Mouse (Mus musculus): ENCODE results near the gene Ccl11. TPM values are rescaled to one million over a fixed set of nuclear protein-coding genes. Genes with fewer than 3 reads are reported as not detected.

The Ccl11 gene
- total and polyA plus RNA-seq, 2 experiments from 2014 or later = 0.16 to 0.31 TPM

GRCm38 (mm10) chr11:82072984-82073383 lies 15.4 kb downstream of the Ccl11 start:
- no peak overlapping the region for H3K27ac ChIP-seq
- no peak overlapping the region for H3K4me2 ChIP-seq (ENCODE audit: low read depth, low read length)
- H3K4me3 ChIP-seq (ENCODE audit: low read length) = no peak overlapping the region
- TF ChIP-seq CTCF (IDR thresholded peaks at IDR 0.05; ENCODE audit: low read depth) = no peak
- H3K27me3 ChIP-seq (ENCODE audit: insufficient read depth, low read length) = no peaks in the 10 kb centered on the region
- no peaks in the 10 kb centered on the region for H3K4me1 ChIP-seq (ENCODE audit: insufficient read depth, low read length)
- no peaks in the 10 kb centered on the region for H3K9me3 ChIP-seq (ENCODE audit: low read length)
- no peak for DNase-seq (ENCODE audit: low spot score)
- 77% methylated on average over 3 of the region's 3 CpGs for WGBS
- no peak for ATAC-seq
- H3K9ac ChIP-seq (replicated peaks; ENCODE audit: low read length) = no peak overlapping the region
- no peaks in the 10 kb centered on the region for H3K36me3 ChIP-seq (ENCODE audit: insufficient read depth, low read length)

GRCm38 (mm10) chr11:82073686-82074085 lies 16.1 kb downstream of the Ccl11 start:
- H3K4me2 ChIP-seq (ENCODE audit: low read depth, low read length) = no peak overlapping the region
- 78% methylated on average over 3 of the region's 3 CpGs for WGBS
- H3K27ac ChIP-seq = no peak overlapping the region
- H3K36me3 ChIP-seq (ENCODE audit: insufficient read depth, low read length) = no peaks in the 10 kb centered on the region
- DNase-seq (ENCODE audit: low spot score) (no peak), ATAC-seq (no peak)
- H3K27me3 ChIP-seq (ENCODE audit: insufficient read depth, low read length) = no peaks in the 10 kb centered on the region
- no peak overlapping the region for H3K9ac ChIP-seq (replicated peaks; ENCODE audit: low read length)
- no peak overlapping the region for H3K4me3 ChIP-seq (ENCODE audit: low read length)
- H3K9me3 ChIP-seq (ENCODE audit: low read length) = no peaks in the 10 kb centered on the region
- no peaks in the 10 kb centered on the region for H3K4me1 ChIP-seq (ENCODE audit: insufficient read depth, low read length)
- no peak for TF ChIP-seq CTCF (IDR thresholded peaks at IDR 0.05; ENCODE audit: low read depth)

- no peaks in the 10 kb centered on the region for H3K36me3 ChIP-seq (ENCODE audit: insufficient read depth, low read length)
- no peaks in the 10 kb centered on the region for H3K9me3 ChIP-seq (ENCODE audit: low read length)
- H3K4me1 ChIP-seq (ENCODE audit: insufficient read depth, low read length) = no peaks in the 10 kb centered on the region
- H3K27me3 ChIP-seq (ENCODE audit: insufficient read depth, low read length) = no peaks in the 10 kb centered on the region
- no peak for TF ChIP-seq CTCF (IDR thresholded peaks at IDR 0.05; ENCODE audit: low read depth)
- ATAC-seq = no peak
- no peak for DNase-seq (ENCODE audit: low spot score)
- no peak overlapping the region for H3K4me2 ChIP-seq (ENCODE audit: low read depth, low read length)
- H3K9ac ChIP-seq (replicated peaks; ENCODE audit: low read length) = no peak overlapping the region
- H3K27ac ChIP-seq = no peak overlapping the region
- 80% methylated on average over 3 of the region's 3 CpGs for WGBS
- H3K4me3 ChIP-seq (ENCODE audit: low read length) = no peak overlapping the region
These were observed 19.4 kb downstream of the Ccl11 start for GRCm38 (mm10) chr11:82077031-82077430.

GRCm38 (mm10) chr11:82078136-82078730 lies 20.6 kb downstream of the Ccl11 start:
- Histone ChIP-seq H3K9ac (replicated peaks; ENCODE audit: low read length) (no peak overlapping the region), H3K27ac (no peak overlapping the region), H3K9me3 (ENCODE audit: low read length) (no peaks in the 10 kb centered on the region), H3K36me3 (ENCODE audit: insufficient read depth, low read length) (no peaks in the 10 kb centered on the region), H3K27me3 (ENCODE audit: insufficient read depth, low read length) (no peaks in the 10 kb centered on the region), H3K4me2 (ENCODE audit: low read depth, low read length) (no peak overlapping the region), H3K4me3 (ENCODE audit: low read length) (no peak overlapping the region), H3K4me1 (ENCODE audit: insufficient read depth, low read length) (no peaks in the 10 kb centered on the region)
- no peak for TF ChIP-seq CTCF (IDR thresholded peaks at IDR 0.05; ENCODE audit: low read depth)
- DNase-seq (ENCODE audit: low spot score) (no peak), ATAC-seq (no peak)

- 80% methylated on average over 3 of the region's 3 CpGs for WGBS
- Histone ChIP-seq H3K4me2 (ENCODE audit: low read depth, low read length) (no peak overlapping the region), H3K27ac (no peak overlapping the region), H3K4me1 (ENCODE audit: insufficient read depth, low read length) (no peaks in the 10 kb centered on the region), H3K9ac (replicated peaks; ENCODE audit: low read length) (no peak overlapping the region), H3K36me3 (ENCODE audit: insufficient read depth, low read length) (no peaks in the 10 kb centered on the region), H3K4me3 (ENCODE audit: low read length) (no peak overlapping the region), H3K27me3 (ENCODE audit: insufficient read depth, low read length) (no peaks in the 10 kb centered on the region), H3K9me3 (ENCODE audit: low read length) (no peaks in the 10 kb centered on the region)
- TF ChIP-seq CTCF (IDR thresholded peaks at IDR 0.05; ENCODE audit: low read depth) = no peak
- ATAC-seq (no peak), DNase-seq (ENCODE audit: low spot score) (no peak)
These were observed 23.2 kb downstream of the Ccl11 start for GRCm38 (mm10) chr11:82080865-82081264.

GRCm38 (mm10) chr11:82084360-82084759 lies 26.7 kb downstream of the Ccl11 start:
- ATAC-seq (no peak), DNase-seq (ENCODE audit: low spot score) (no peak)
- Histone ChIP-seq H3K4me1 (ENCODE audit: insufficient read depth, low read length) (no peaks in the 10 kb centered on the region), H3K27ac (no peak overlapping the region), H3K9ac (replicated peaks; ENCODE audit: low read length) (no peak overlapping the region), H3K4me3 (ENCODE audit: low read length) (no peak overlapping the region), H3K27me3 (ENCODE audit: insufficient read depth, low read length) (no peaks in the 10 kb centered on the region), H3K4me2 (ENCODE audit: low read depth, low read length) (no peak overlapping the region), H3K9me3 (ENCODE audit: low read length) (no peaks in the 10 kb centered on the region), H3K36me3 (ENCODE audit: insufficient read depth, low read length) (no peaks in the 10 kb centered on the region)
- no peak for TF ChIP-seq CTCF (IDR thresholded peaks at IDR 0.05; ENCODE audit: low read depth)
- WGBS = 77% methylated on average over 3 of the region's 3 CpGs

GRCm38 (mm10) chr11:82099511-82100323 lies 42.1 kb downstream of the Ccl11 start:
- no peak overlapping the region for H3K4me2 ChIP-seq (ENCODE audit: low read depth, low read length)
- no peaks in the 10 kb centered on the region for H3K4me1 ChIP-seq (ENCODE audit: insufficient read depth, low read length)
- no peaks in the 10 kb centered on the region for H3K27me3 ChIP-seq (ENCODE audit: insufficient read depth, low read length)
- no peak overlapping the region for H3K4me3 ChIP-seq (ENCODE audit: low read length)
- no peak overlapping the region for H3K9ac ChIP-seq (replicated peaks; ENCODE audit: low read length)
- DNase-seq (ENCODE audit: low spot score) (no peak), ATAC-seq (no peak)
- no peak overlapping the region for H3K27ac ChIP-seq
- no peaks in the 10 kb centered on the region for H3K36me3 ChIP-seq (ENCODE audit: insufficient read depth, low read length)
- TF ChIP-seq CTCF (IDR thresholded peaks at IDR 0.05; ENCODE audit: low read depth) = no peak
- WGBS = 85% methylated on average over 10 of the region's 10 CpGs
- H3K9me3 ChIP-seq (ENCODE audit: low read length) = no peaks in the 10 kb centered on the region

All from hindbrain, postnatal 0 days (tissue).